Mouse (Mus musculus): ENCODE data around the gene Bptf. TPM values are rescaled to one million over a fixed set of nuclear protein-coding genes. Genes with fewer than 3 reads are reported as not detected.

Bptf gene
- polyA plus RNA-seq, 1 experiment from 2014 or later: 40.6 TPM

DNA sequence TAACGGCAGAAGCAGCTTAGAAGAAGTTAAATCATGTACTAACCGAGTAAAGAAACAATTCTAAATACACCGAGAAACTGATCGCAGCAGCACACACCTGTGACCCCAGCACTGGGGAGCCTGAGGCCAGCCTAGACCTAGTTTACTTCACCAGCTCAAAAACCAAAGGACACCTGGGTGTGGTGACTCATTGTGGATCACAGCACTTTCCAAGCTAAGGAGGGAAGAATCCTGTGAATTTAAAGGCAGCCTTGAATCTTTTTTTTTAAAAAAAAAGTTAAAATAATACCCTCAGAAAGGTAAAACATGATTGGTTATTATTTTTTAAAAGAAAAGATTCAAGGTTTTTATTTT lies 24.2 kb downstream of the Bptf start:
- ATAC-seq (ENCODE audit: low FRiP score) (no peak), DNase-seq (ENCODE audit: low spot score) (no peak)
- Histone ChIP-seq H3K4me3 (replicated peaks; ENCODE audit: low read length) (no peak overlapping the region), H3K27ac (no peak overlapping the region), H3K36me3 (replicated peaks; ENCODE audit: control insufficient read depth, insufficient read depth) (peaks cover 14% of the 10 kb centered on the region), H3K9ac (no peak overlapping the region), H3K9me3 (ENCODE audit: control insufficient read depth, low read length) (no peaks in the 10 kb centered on the region), H3K27me3 (ENCODE audit: control insufficient read depth, insufficient read depth, low read length) (no peaks in the 10 kb centered on the region), H3K4me1 (replicated peaks; ENCODE audit: control insufficient read depth, insufficient read depth, low read length) (no peaks in the 10 kb centered on the region), H3K4me2 (replicated peaks) (no peak overlapping the region)
- 84% methylated on average over 4 of the region's 4 CpGs for WGBS

DNA sequence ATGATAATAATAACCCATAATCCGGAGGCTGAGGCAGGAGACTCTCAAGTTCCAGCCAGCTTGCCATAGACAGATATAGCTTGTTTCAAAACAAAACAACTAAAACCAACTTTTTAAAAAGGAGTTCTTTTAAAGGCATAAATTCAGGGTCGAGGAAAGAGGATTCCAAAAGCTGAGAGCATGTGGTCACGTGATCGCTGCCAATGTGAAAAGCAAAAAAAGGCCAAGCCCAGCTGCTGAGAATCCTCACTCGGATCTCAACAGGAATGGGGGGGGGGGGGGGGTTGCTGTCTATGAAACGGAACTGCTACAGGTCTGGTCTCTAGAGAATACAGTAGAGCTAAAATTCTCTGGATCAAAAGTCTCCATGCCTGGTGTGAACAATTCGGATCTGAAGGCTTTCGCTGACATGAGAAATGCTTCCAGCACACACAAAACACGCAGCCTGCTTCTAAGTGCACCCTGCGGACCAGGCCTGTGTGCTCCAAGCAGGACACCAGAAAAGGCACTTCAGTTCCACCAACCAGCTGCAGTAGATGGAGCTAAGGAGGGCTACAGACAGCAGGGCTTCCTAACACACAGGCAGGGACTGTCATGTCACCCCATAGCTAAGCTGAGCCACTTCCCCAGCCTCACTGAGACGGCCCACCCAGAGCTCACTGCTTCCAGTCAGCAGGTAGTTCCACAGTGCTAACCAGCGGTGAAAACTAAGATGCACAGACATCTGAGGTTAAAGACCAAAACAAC lies 24.8 kb downstream of the Bptf start:
- DNase-seq (ENCODE audit: low spot score) (no peak), ATAC-seq (ENCODE audit: low FRiP score) (no peak)
- no peak overlapping the region for H3K9ac ChIP-seq
- H3K36me3 ChIP-seq (replicated peaks; ENCODE audit: control insufficient read depth, insufficient read depth): peaks cover 14% of the 10 kb centered on the region
- no peak overlapping the region for H3K4me3 ChIP-seq (replicated peaks; ENCODE audit: low read length)
- 72% methylated on average over 12 of the region's 12 CpGs for WGBS
- H3K9me3 ChIP-seq (ENCODE audit: control insufficient read depth, low read length): no peaks in the 10 kb centered on the region
- H3K4me2 ChIP-seq (replicated peaks): no peak overlapping the region
- H3K27ac ChIP-seq: no peak overlapping the region
- no peaks in the 10 kb centered on the region for H3K4me1 ChIP-seq (replicated peaks; ENCODE audit: control insufficient read depth, insufficient read depth, low read length)
- H3K27me3 ChIP-seq (ENCODE audit: control insufficient read depth, insufficient read depth, low read length): no peaks in the 10 kb centered on the region

DNA sequence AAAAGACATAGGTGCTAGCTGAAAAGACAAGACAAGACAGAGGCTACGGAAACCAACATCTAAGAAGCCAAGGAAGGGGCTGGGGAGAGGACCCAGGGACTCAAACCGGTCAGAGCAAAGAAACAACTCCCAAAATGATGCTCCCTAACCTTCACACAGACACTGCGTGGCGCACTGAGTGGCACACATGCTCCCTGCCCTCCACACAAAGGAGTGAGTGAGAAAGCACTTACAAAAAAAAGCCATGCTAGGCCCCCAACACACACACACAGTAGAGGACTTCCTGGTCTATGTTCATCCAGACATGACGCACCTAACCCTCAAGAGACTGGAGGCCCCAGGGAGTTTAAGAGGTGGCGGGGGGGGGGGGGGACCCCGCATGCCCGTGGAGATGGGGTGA lies 25.5 kb downstream of the Bptf start:
- H3K4me3 ChIP-seq (replicated peaks; ENCODE audit: low read length): no peak overlapping the region
- no peaks in the 10 kb centered on the region for H3K27me3 ChIP-seq (ENCODE audit: control insufficient read depth, insufficient read depth, low read length)
- 83% methylated on average over 8 of the region's 8 CpGs for WGBS
- H3K9ac ChIP-seq: no peak overlapping the region
- peaks cover 14% of the 10 kb centered on the region for H3K36me3 ChIP-seq (replicated peaks; ENCODE audit: control insufficient read depth, insufficient read depth)
- DNase-seq (ENCODE audit: low spot score) (no peak), ATAC-seq (ENCODE audit: low FRiP score) (no peak)
- H3K4me1 ChIP-seq (replicated peaks; ENCODE audit: control insufficient read depth, insufficient read depth, low read length): no peaks in the 10 kb centered on the region
- no peak overlapping the region for H3K4me2 ChIP-seq (replicated peaks)
- no peaks in the 10 kb centered on the region for H3K9me3 ChIP-seq (ENCODE audit: control insufficient read depth, low read length)
- no peak overlapping the region for H3K27ac ChIP-seq

DNA sequence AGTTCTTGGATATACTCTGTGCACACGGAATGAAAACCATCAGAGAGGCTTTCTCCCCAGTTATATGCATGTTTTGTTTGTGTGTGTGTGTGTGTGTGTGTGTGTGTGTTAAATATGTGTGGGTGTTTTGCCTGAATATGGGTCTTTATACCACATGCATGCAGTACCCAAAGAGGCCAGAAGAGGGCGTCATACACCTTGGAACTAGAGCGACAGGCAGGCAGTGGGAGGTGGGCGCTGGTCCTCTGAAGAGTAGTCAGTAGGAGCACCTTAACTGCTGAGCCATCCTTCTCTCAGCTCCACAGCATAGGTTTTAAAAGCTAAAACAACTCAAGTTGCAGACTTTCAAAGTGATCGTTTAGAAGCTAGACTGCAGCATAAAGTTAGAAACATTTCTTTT lies 26.7 kb downstream of the Bptf start:
- Histone ChIP-seq H3K4me3 (replicated peaks; ENCODE audit: low read length) (no peak overlapping the region), H3K27ac (no peak overlapping the region), H3K36me3 (replicated peaks; ENCODE audit: control insufficient read depth, insufficient read depth) (peaks cover 3% of the 10 kb centered on the region), H3K9me3 (ENCODE audit: control insufficient read depth, low read length) (no peaks in the 10 kb centered on the region), H3K4me2 (replicated peaks) (no peak overlapping the region), H3K9ac (no peak overlapping the region), H3K4me1 (replicated peaks; ENCODE audit: control insufficient read depth, insufficient read depth, low read length) (no peaks in the 10 kb centered on the region), H3K27me3 (ENCODE audit: control insufficient read depth, insufficient read depth, low read length) (no peaks in the 10 kb centered on the region)
- DNase-seq (ENCODE audit: low spot score) (no peak), ATAC-seq (ENCODE audit: low FRiP score) (no peak)
- 56% methylated on average over 5 of the region's 5 CpGs for WGBS

DNA sequence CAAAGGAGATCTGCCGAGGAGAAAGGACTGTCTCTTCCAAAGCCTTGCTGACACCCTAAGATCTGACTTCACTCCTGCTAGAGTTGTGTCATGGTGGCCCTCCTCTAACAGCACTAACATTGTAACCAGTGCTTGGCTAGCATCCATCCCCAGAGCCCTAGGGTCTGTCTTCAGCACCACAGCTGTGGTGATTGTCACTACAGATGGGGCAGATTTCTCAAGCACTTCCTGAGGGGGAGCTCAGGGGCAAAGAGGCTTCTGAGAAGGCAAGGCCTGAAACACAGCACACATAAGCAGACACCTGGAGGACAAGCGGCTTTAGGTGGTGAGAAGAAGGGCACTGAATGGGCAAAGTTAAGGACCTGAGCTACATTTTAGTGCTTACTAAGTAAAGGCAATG lies 28.2 kb downstream of the Bptf start:
- Histone ChIP-seq H3K4me3 (replicated peaks; ENCODE audit: low read length) (no peak overlapping the region), H3K9me3 (ENCODE audit: control insufficient read depth, low read length) (no peaks in the 10 kb centered on the region), H3K36me3 (replicated peaks; ENCODE audit: control insufficient read depth, insufficient read depth) (peaks cover 8% of the 10 kb centered on the region), H3K9ac (no peak overlapping the region), H3K27ac (no peak overlapping the region), H3K4me1 (replicated peaks; ENCODE audit: control insufficient read depth, insufficient read depth, low read length) (no peaks in the 10 kb centered on the region), H3K4me2 (replicated peaks) (no peak overlapping the region), H3K27me3 (ENCODE audit: control insufficient read depth, insufficient read depth, low read length) (no peaks in the 10 kb centered on the region)
- WGBS: 89% methylated on average over 2 of the region's 2 CpGs
- DNase-seq (ENCODE audit: low spot score) (no peak), ATAC-seq (ENCODE audit: low FRiP score) (no peak)

DNA sequence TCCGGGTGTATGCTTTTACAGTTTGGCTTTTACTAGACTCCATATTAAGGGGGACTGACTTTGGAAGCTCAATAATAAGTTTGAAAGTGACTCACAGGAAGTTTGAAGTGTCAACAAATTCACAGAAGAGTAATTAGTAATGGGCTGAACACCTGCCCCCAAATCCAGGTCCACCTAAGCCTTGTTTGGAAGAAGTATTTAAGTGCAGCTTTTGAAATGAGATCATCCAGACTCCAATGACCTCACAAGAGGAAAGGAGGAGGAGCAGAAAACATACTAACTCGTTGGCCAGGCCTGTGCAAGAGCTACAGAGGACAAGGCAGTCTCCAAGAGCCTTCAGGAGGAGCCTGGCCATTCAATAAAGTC lies 28.7 kb downstream of the Bptf start:
- no peak for DNase-seq (ENCODE audit: low spot score)

DNA sequence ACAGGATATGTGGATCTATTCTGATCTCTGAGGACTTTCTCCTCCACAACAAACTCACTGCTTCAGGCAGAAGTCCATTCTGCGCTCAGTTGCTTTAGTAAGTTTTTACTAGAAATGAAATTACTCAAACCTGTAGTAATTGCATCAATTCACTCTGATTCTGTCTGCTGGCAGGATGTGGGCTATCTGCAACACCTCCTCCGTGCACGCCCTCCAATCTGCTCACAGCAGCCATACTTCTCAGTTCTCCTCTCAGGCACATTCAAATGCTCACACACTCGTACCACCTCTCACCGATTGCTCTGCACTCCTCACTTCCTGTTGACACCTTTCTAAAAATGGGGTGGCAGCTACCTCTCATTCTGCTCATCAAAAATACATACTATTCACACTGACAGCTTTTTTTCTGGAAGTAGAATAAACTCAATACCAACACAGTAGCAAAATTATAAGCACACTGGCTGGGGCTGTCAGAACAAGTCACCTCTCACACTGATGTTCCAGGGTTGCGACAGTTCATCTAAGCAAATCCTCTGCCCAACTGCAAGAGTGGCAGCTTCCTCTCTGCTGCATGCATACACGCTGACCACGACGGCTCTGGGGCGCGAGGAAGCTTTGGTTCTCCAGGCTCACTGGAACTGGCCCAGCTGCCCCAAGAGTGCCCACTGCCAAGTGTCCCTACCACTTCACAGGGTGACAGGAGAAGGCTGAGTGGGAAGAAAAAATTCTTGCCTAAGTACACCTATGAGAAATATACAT lies 29.3 kb downstream of the Bptf start:
- Histone ChIP-seq H3K36me3 (replicated peaks; ENCODE audit: control insufficient read depth, insufficient read depth) (peaks cover 19% of the 10 kb centered on the region), H3K4me3 (replicated peaks; ENCODE audit: low read length) (no peak overlapping the region), H3K4me1 (replicated peaks; ENCODE audit: control insufficient read depth, insufficient read depth, low read length) (no peaks in the 10 kb centered on the region), H3K4me2 (replicated peaks) (no peak overlapping the region), H3K27ac (no peak overlapping the region; the same call in 1 of the 2 replicates), H3K9ac (no peak overlapping the region), H3K9me3 (ENCODE audit: control insufficient read depth, low read length) (no peaks in the 10 kb centered on the region), H3K27me3 (ENCODE audit: control insufficient read depth, insufficient read depth, low read length) (no peaks in the 10 kb centered on the region)
- ATAC-seq (ENCODE audit: low FRiP score) (no peak), DNase-seq (ENCODE audit: low spot score) (no peak)
- 89% methylated on average over 11 of the region's 11 CpGs for WGBS

More for the DNA sequence above, 28.7 kb downstream of the Bptf start:
- no peak overlapping the region for H3K9ac ChIP-seq
- H3K9me3 ChIP-seq (ENCODE audit: control insufficient read depth, low read length): no peaks in the 10 kb centered on the region
- H3K4me1 ChIP-seq (replicated peaks; ENCODE audit: control insufficient read depth, insufficient read depth, low read length): no peaks in the 10 kb centered on the region
- no peaks in the 10 kb centered on the region for H3K27me3 ChIP-seq (ENCODE audit: control insufficient read depth, insufficient read depth, low read length)
- WGBS: 78% methylated on average over 2 of the region's 2 CpGs
- no peak overlapping the region for H3K4me2 ChIP-seq (replicated peaks)
- no peak overlapping the region for H3K27ac ChIP-seq
- H3K36me3 ChIP-seq (replicated peaks; ENCODE audit: control insufficient read depth, insufficient read depth): peaks cover 13% of the 10 kb centered on the region
- H3K4me3 ChIP-seq (replicated peaks; ENCODE audit: low read length): no peak overlapping the region
- ATAC-seq (ENCODE audit: low FRiP score): no peak

DNA sequence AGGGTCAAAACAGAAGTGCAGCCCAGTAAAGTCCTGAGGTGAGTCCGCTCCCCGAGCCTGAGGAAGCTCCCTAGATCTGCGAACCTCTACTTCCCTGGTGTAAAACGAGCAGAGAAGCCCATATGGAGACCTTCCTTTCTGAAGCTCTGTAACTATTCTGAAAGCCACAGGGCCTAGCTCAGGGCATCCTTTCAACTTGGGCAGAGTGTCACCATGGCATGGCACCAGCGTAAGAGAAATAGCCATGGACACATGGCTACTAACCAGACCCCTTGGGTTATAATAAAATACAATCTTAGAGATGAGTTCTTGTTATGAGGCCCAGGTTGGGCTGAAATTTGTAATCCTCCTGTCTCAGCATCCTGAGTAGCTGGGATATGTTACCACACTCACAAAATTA lies 35.0 kb downstream of the Bptf start:
- Histone ChIP-seq H3K9me3 (ENCODE audit: control insufficient read depth, low read length) (no peaks in the 10 kb centered on the region), H3K27ac (no peak overlapping the region), H3K9ac (no peak overlapping the region), H3K36me3 (replicated peaks; ENCODE audit: control insufficient read depth, insufficient read depth) (peaks cover 53% of the 10 kb centered on the region), H3K27me3 (ENCODE audit: control insufficient read depth, insufficient read depth, low read length) (no peaks in the 10 kb centered on the region), H3K4me1 (replicated peaks; ENCODE audit: control insufficient read depth, insufficient read depth, low read length) (no peaks in the 10 kb centered on the region), H3K4me3 (replicated peaks; ENCODE audit: low read length) (no peak overlapping the region), H3K4me2 (replicated peaks) (no peak overlapping the region)
- WGBS: 94% methylated on average over 5 of the region's 5 CpGs
- no peak for DNase-seq (ENCODE audit: low spot score)
- no peak for ATAC-seq (ENCODE audit: low FRiP score)

DNA sequence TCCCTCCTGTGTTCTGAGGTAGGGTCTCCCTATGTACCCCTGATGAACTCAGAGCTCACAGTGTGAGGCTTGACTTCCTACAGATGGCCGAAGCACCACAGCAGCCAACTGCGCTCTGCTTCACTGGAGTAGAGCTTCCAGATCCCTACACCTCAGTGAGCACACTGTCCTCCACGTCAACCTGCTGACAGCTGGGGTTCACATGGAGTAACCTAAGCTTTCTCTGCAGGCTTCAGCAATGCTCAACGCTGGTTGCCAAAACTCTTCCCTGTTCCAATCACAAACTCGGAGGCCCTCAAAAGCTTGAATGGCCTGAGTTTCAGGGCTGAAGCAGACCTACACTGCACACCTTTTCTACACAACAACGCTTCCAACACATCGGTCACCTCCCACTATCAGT lies 38.1 kb downstream of the Bptf start:
- no peaks in the 10 kb centered on the region for H3K27me3 ChIP-seq (ENCODE audit: control insufficient read depth, insufficient read depth, low read length)
- H3K4me3 ChIP-seq (replicated peaks; ENCODE audit: low read length): no peak overlapping the region
- no peaks in the 10 kb centered on the region for H3K9me3 ChIP-seq (ENCODE audit: control insufficient read depth, low read length)
- no peak overlapping the region for H3K4me2 ChIP-seq (replicated peaks)
- H3K9ac ChIP-seq: no peak overlapping the region
- no peak for DNase-seq (ENCODE audit: low spot score)
- H3K4me1 ChIP-seq (replicated peaks; ENCODE audit: control insufficient read depth, insufficient read depth, low read length): no peaks in the 10 kb centered on the region
- ATAC-seq (ENCODE audit: low FRiP score): no peak
- no peak overlapping the region for H3K27ac ChIP-seq
- peaks cover 54% of the 10 kb centered on the region for H3K36me3 ChIP-seq (replicated peaks; ENCODE audit: control insufficient read depth, insufficient read depth)
- WGBS: 88% methylated on average over 7 of the region's 7 CpGs

Measured in hindbrain, embryonic 14.5 days (tissue).